Mouse (Mus musculus) thymus, postnatal 36 days (tissue): ENCODE results near the gene Nthl1.

Experiments used
- DNase-seq, 2 experiments: peaks; one replicate each; pipeline ENCODE4 v3.0.0; 2022; ENCODE audit warnings: mixed read lengths in 2 of 2

Nthl1 gene

GRCm38 (mm10) chr17:24630072-24630471 is 2.4 kb upstream of the Nthl1 start:
- DNase-seq = no peak

- DNase-seq = no peak
Observed at GRCm38 (mm10) chr17:24632813-24633449, 451 bp downstream of the Nthl1 start.

GRCm38 (mm10) chr17:24633831-24634230 is 1.4 kb downstream of the Nthl1 start:
- no peak for DNase-seq

GRCm38 (mm10) chr17:24635024-24635423 is 2.5 kb downstream of the Nthl1 start:
- no peak for DNase-seq

- no peak for DNase-seq
Observed at GRCm38 (mm10) chr17:24635694-24636093, 3.2 kb downstream of the Nthl1 start.

- no peak for DNase-seq
Observed at GRCm38 (mm10) chr17:24636781-24637481, 4.5 kb downstream of the Nthl1 start.

GRCm38 (mm10) chr17:24638214-24638613 is 5.7 kb downstream of the Nthl1 start:
- no peak for DNase-seq

GRCm38 (mm10) chr17:24638840-24639239 is 6.4 kb downstream of the Nthl1 start:
- DNase-seq = no peak

GRCm38 (mm10) chr17:24639571-24639988 is 7.1 kb downstream of the Nthl1 start:
- no peak for DNase-seq

- no peak for DNase-seq
Observed at GRCm38 (mm10) chr17:24640119-24640518, 7.6 kb downstream of the Nthl1 start.

- no peak for DNase-seq
Observed at GRCm38 (mm10) chr17:24640581-24640980, 8.1 kb downstream of the Nthl1 start.

GRCm38 (mm10) chr17:24641944-24642343 is 9.5 kb downstream of the Nthl1 start:
- no peak for DNase-seq

- DNase-seq = no peak
Observed at GRCm38 (mm10) chr17:24642791-24643343, 10.4 kb downstream of the Nthl1 start.

- no peak for DNase-seq
Observed at GRCm38 (mm10) chr17:24644030-24644715, 11.7 kb downstream of the Nthl1 start.

- DNase-seq = no peak
Observed at GRCm38 (mm10) chr17:24644875-24645721, 12.6 kb downstream of the Nthl1 start.

GRCm38 (mm10) chr17:24645916-24646315 is 13.4 kb downstream of the Nthl1 start:
- no peak for DNase-seq

- no peak for DNase-seq
Observed at GRCm38 (mm10) chr17:24646381-24646780, 13.9 kb downstream of the Nthl1 start.

- no peak for DNase-seq
Observed at GRCm38 (mm10) chr17:24647493-24647892, 15.0 kb downstream of the Nthl1 start.

- DNase-seq = no peak
Observed at GRCm38 (mm10) chr17:24648731-24649377, 16.4 kb downstream of the Nthl1 start.

- DNase-seq = peak in 1 of 2 experiments; percentile 36
Observed at GRCm38 (mm10) chr17:24649581-24650069, 17.1 kb downstream of the Nthl1 start.

GRCm38 (mm10) chr17:24650070-24650616 is 17.7 kb downstream of the Nthl1 start, which contains the start of gene Slc9a3r2:
Gene Slc9a3r2, minus strand, starts transcription at chr17:24650327.
- DNase-seq = peak; percentile 31 to 40
